Mouse (Mus musculus): ENCODE measurements around the gene Gm28308. TPM values are rescaled to one million over a fixed set of nuclear protein-coding genes. Genes with fewer than 3 reads are reported as not detected.

Gm28308 gene
- polyA plus RNA-seq, 2 experiments, result not detected

DNA sequence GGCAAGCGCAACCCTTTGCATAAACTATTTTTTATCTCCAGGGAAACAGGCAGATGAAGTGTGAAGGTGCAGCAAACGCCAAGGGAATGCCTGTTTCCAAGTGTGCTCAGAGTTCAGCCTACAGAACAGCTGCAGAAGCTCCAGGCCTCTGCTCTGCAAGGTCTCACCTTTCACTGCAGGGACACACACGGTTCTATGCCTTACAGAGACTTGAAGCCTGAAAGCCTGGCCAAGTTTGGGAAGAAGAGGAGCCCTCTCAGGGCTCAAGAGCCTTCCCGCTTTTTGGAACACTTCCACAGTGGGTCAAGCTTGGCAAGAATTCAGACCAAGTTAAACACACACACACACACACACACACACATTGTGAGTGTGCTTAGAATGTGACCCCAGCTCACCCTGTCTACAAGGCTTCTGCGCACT, 24.0 kb downstream of the Gm28308 start:
- H3K4me3 ChIP-seq (ENCODE audit: insufficient read depth in 1 of 2, low read depth in 2 of 2, low read length in 2 of 2), result no peak overlapping the region
- H3K27ac ChIP-seq, result no peak overlapping the region
- ATAC-seq (ENCODE audit: insufficient read depth) (no peak), DNase-seq (ENCODE audit: low read depth in 3 of 3, low spot score in 3 of 3) (no peak)
- H3K4me2 ChIP-seq (ENCODE audit: low read depth), result no peak overlapping the region
- 39% methylated on average over 5 of the region's 5 CpGs for WGBS (ENCODE audit: insufficient replicate concordance)
- H3K4me1 ChIP-seq (replicated peaks; ENCODE audit: control insufficient read depth in 2 of 2, insufficient read depth in 2 of 2, low read length in 1 of 2), result no peaks in the 10 kb centered on the region
- H3K27me3 ChIP-seq (ENCODE audit: control insufficient read depth, insufficient read depth, low read length), result peaks cover 82% of the 10 kb centered on the region
- no peaks in the 10 kb centered on the region for H3K36me3 ChIP-seq (replicated peaks; ENCODE audit: control insufficient read depth, insufficient read depth, low read depth)
- no peak overlapping the region for H3K9ac ChIP-seq (replicated peaks)
- no peaks in the 10 kb centered on the region for H3K9me3 ChIP-seq (ENCODE audit: control insufficient read depth, low read length)
- TF ChIP-seq CTCF (IDR thresholded peaks at IDR 0.05; ENCODE audit: low read depth), result no peak
- TF ChIP-seq EP300 (IDR thresholded peaks at IDR 0.05; ENCODE audit: low read depth), result no peak

DNA sequence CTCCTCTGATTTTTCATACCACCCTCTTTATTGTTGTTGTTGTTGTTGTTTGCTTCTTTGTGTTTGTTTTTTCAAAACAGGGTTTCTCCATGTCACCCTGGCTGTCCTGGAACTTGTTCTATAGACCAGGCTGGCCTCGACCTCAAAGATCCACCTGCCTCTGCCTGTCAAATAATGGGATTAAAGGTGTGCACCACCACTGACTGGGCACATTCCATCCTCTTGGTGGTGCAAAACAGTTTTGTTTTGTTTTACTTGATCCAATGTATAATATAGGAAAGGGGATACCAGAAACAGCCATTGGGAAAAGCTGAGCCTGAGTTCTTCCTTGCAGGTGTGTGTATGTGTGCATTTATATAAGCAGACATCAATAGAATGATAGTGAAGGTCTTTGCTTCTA, 26.6 kb downstream of the Gm28308 start:
- Histone ChIP-seq H3K4me1 (replicated peaks; ENCODE audit: control insufficient read depth in 2 of 2, insufficient read depth in 2 of 2, low read length in 1 of 2) (0 out of 4 replicates have a peak, but pooled peaks cover 0 to 3% of the 10 kb centered on the region in 2 experiments), H3K9me3 (ENCODE audit: control insufficient read depth, low read length) (no peaks in the 10 kb centered on the region), H3K9ac (replicated peaks) (no peak overlapping the region), H3K27ac (no peak overlapping the region), H3K36me3 (replicated peaks; ENCODE audit: control insufficient read depth, insufficient read depth, low read depth) (no peaks in the 10 kb centered on the region), H3K4me3 (ENCODE audit: insufficient read depth in 1 of 2, low read depth in 2 of 2, low read length in 2 of 2) (no peak overlapping the region), H3K4me2 (ENCODE audit: low read depth) (no peak overlapping the region), H3K27me3 (ENCODE audit: control insufficient read depth, insufficient read depth, low read length) (peaks cover 62% of the 10 kb centered on the region)
- WGBS (ENCODE audit: insufficient replicate concordance), result 24% methylated on average over 1 of the region's 1 CpGs
- DNase-seq (ENCODE audit: low read depth in 3 of 3, low spot score in 3 of 3), result no peak
- ATAC-seq (ENCODE audit: insufficient read depth), result no peak
- TF ChIP-seq CTCF (IDR thresholded peaks at IDR 0.05; ENCODE audit: low read depth) (no peak), EP300 (IDR thresholded peaks at IDR 0.05; ENCODE audit: low read depth) (no peak)

DNA sequence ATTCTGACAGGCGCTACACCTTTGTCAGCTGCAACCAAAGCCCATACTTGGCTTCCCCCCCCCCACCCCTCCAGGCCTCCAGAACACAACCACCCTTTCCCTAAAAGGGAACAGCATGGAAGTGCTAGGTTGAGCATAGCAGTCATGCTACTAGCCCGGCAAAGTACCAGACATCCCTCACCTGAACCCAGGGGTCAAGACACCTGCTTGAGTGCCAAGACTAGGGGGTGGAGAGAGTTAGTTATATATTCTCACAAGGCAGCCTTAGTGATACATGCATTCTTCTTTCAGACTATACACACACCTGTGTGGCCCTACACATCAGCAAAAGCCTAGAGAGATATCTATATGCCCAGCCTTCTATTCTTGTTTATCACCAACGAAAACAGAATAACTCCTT, 27.3 kb downstream of the Gm28308 start:
- H3K4me2 ChIP-seq (ENCODE audit: low read depth), result no peak overlapping the region
- no peaks in the 10 kb centered on the region for H3K9me3 ChIP-seq (ENCODE audit: control insufficient read depth, low read length)
- no peaks in the 10 kb centered on the region for H3K36me3 ChIP-seq (replicated peaks; ENCODE audit: control insufficient read depth, insufficient read depth, low read depth)
- H3K4me3 ChIP-seq (ENCODE audit: insufficient read depth in 1 of 2, low read depth in 2 of 2, low read length in 2 of 2), result no peak overlapping the region
- ATAC-seq (ENCODE audit: insufficient read depth), result no peak
- H3K27ac ChIP-seq, result no peak overlapping the region
- peaks cover 55% of the 10 kb centered on the region for H3K27me3 ChIP-seq (ENCODE audit: control insufficient read depth, insufficient read depth, low read length)
- TF ChIP-seq CTCF (IDR thresholded peaks at IDR 0.05; ENCODE audit: low read depth), result no peak
- no peak for TF ChIP-seq EP300 (IDR thresholded peaks at IDR 0.05; ENCODE audit: low read depth)
- H3K4me1 ChIP-seq (replicated peaks; ENCODE audit: control insufficient read depth in 2 of 2, insufficient read depth in 2 of 2, low read length in 1 of 2), result 0 out of 4 replicates have a peak, but pooled peaks cover 0 to 3% of the 10 kb centered on the region in 2 experiments
- WGBS (ENCODE audit: insufficient replicate concordance), result 27% methylated on average over 3 of the region's 3 CpGs
- H3K9ac ChIP-seq (replicated peaks), result no peak overlapping the region
- no peak for DNase-seq (ENCODE audit: low read depth in 3 of 3, low spot score in 3 of 3)

DNA sequence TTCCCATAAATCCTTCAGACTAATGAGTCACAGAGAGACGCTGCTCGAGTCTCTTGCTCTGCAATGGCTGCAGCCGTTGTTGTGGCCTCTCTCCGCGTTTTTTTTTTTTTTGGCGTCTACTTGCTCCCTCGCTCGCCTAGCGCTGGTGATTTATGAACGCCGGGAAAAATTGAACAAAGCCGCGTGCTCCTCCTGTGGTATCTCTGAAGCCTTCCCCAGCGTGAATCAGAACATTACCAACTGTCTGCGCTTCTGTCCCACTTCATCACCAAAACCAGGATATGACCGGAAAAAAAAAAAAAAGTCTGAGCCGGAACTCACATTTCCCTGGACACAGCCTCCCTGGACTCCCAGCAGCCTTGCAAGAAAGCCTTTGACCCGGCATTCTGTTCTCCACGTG, 27.9 kb downstream of the Gm28308 start:
- no peak for DNase-seq (ENCODE audit: low read depth in 3 of 3, low spot score in 3 of 3)

DNA sequence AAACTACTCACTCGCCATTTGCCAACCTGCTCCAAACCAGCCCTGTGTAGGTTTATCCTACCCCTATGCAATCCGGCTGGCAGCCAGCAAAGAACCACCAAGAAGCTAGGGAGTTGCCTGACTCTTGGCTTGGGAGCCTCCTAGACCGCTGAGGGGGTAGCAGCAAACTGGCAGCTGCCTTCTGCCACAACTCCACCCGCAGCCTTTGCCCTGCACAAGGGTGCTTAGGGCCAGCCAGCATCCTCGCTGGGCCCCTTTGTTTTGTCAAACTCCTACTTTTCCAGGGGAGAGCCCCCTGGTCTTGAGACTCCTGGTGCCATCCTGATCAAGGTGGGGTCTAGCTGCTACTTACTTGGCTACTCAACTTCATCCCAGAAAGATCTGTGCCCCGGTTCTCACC, 28.5 kb downstream of the Gm28308 start:
- Histone ChIP-seq H3K27me3 (ENCODE audit: control insufficient read depth, insufficient read depth, low read length) (peaks cover 53% of the 10 kb centered on the region), H3K4me2 (ENCODE audit: low read depth) (no peak overlapping the region), H3K9me3 (ENCODE audit: control insufficient read depth, low read length) (no peaks in the 10 kb centered on the region), H3K36me3 (replicated peaks; ENCODE audit: control insufficient read depth, insufficient read depth, low read depth) (no peaks in the 10 kb centered on the region), H3K4me1 (replicated peaks; ENCODE audit: control insufficient read depth in 2 of 2, insufficient read depth in 2 of 2, low read length in 1 of 2) (0 out of 4 replicates have a peak, but pooled peaks cover 0 to 3% of the 10 kb centered on the region in 2 experiments), H3K9ac (replicated peaks) (no peak overlapping the region), H3K27ac (no peak overlapping the region), H3K4me3 (ENCODE audit: insufficient read depth in 1 of 2, low read depth in 2 of 2, low read length in 2 of 2) (no peak overlapping the region)
- ATAC-seq (ENCODE audit: insufficient read depth) (no peak), DNase-seq (ENCODE audit: low read depth in 3 of 3, low spot score in 3 of 3) (no peak)
- 25% methylated on average over 6 of the region's 6 CpGs for WGBS (ENCODE audit: insufficient replicate concordance)
- TF ChIP-seq CTCF (IDR thresholded peaks at IDR 0.05; ENCODE audit: low read depth) (no peak), EP300 (IDR thresholded peaks at IDR 0.05; ENCODE audit: low read depth) (no peak)

More for the DNA sequence above, 27.9 kb downstream of the Gm28308 start:
- Histone ChIP-seq H3K4me3 (ENCODE audit: insufficient read depth in 1 of 2, low read depth in 2 of 2, low read length in 2 of 2) (no peak overlapping the region), H3K9ac (replicated peaks) (no peak overlapping the region), H3K9me3 (ENCODE audit: control insufficient read depth, low read length) (no peaks in the 10 kb centered on the region), H3K27ac (no peak overlapping the region), H3K4me1 (replicated peaks; ENCODE audit: control insufficient read depth in 2 of 2, insufficient read depth in 2 of 2, low read length in 1 of 2) (0 out of 4 replicates have a peak, but pooled peaks cover 0 to 3% of the 10 kb centered on the region in 2 experiments), H3K27me3 (ENCODE audit: control insufficient read depth, insufficient read depth, low read length) (peaks cover 53% of the 10 kb centered on the region), H3K36me3 (replicated peaks; ENCODE audit: control insufficient read depth, insufficient read depth, low read depth) (no peaks in the 10 kb centered on the region), H3K4me2 (ENCODE audit: low read depth) (no peak overlapping the region)
- 5% methylated on average over 19 of the region's 19 CpGs for WGBS (ENCODE audit: insufficient replicate concordance)
- TF ChIP-seq EP300 (IDR thresholded peaks at IDR 0.05; ENCODE audit: low read depth), result no peak
- TF ChIP-seq CTCF (IDR thresholded peaks at IDR 0.05; ENCODE audit: low read depth), result no peak
- ATAC-seq (ENCODE audit: insufficient read depth), result no peak

Data from liver, embryonic 14.5 days (tissue).